Mouse (Mus musculus) kidney, adult 2 months (tissue): ENCODE data around the gene Tmbim6.

Experiments
- CTCF ChIP-seq: fragments of 200-500 bp; conservative IDR thresholded peaks from 2 replicates; pipeline ENCODE4 v1.5.1; 2011; ENCODE audit warnings: low read depth, mild to moderate bottlenecking, control low read depth, low read length, moderate library complexity, mixed read lengths; ENCODE audit not compliant: insufficient read depth, insufficient read length
- POLR2A ChIP-seq: fragments of 200-500 bp; IDR thresholded peaks from one replicate; pipeline ENCODE4 v1.6.1; 2011; ENCODE audit warnings: low read depth, low read length, control low read depth

DNA sequence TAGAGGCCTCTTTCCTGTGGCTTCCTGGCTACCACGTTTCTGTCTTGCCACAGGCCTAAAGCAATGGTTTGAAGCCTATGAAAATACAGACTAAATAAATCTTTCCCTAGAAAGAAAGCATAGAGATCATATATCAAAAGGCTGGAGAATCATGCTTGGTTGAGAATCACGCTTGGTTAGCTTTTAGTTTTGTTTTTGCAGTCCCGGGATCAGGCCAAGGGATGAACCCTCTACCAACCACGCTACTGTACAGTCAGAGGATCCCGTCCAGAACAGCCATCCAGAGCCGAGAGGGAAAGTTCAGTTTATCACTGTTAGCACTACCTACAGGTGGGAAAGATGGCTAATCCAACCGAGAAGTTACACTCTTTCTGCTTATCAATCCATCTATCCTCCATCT lies 49.7 kb downstream of the Tmbim6 start:
- TF ChIP-seq CTCF (no peak), POLR2A (no peak)
